8 mouse cellular contexts compared by ENCODE assay signal in genomic region chr10:3996170-3996876, GRCm38 (mm10). TPM values are rescaled to one million over a fixed set of nuclear protein-coding genes. Genes with fewer than 3 reads are reported as not detected.
A peak's percentile ranks its signal among the peaks of the same experiment; 100 is the strongest.
DNase-seq lines count a peak whose midpoint lies in the region; ATAC-seq lines count a peak whose summit lies in the region.

No protein-coding gene starts in this region.

- DNase-seq in A20 (ENCODE audit: low read depth, low spot score) (peak; percentile 72), liver (peak; percentile 83)
- peak; percentile 72 for DNase-seq in adrenal gland, postnatal 10 days
- DNase-seq in embryonic facial prominence, embryonic 11.5 days (ENCODE audit: low spot score), result peak; percentile 84
- peak; percentile 66 for DNase-seq in heart, adult 8-10 months (ENCODE audit: low spot score)
- peak; percentile 85 for DNase-seq in naive thymus-derived CD4-positive, alpha-beta T cell, adult 2 months (ENCODE audit: low read depth)
- peak; percentile 87 for DNase-seq in splenic B cell, adult 2 months (ENCODE audit: low read depth, low spot score)

- 53% methylated on average over 15 of the region's 15 CpGs for WGBS in embryonic facial prominence, embryonic 11.5 days
- 47% methylated on average over 15 of the region's 15 CpGs for WGBS in kidney, embryonic 15.5 days

- H3K36me3 ChIP-seq in embryonic facial prominence, embryonic 11.5 days (replicated peaks; ENCODE audit: control insufficient read depth, insufficient read depth, low read depth, low read length), result no peaks in the 10 kb centered on the region
- peaks cover 26% of the 10 kb centered on the region; the same call in 1 of the 2 replicates for H3K36me3 ChIP-seq in kidney, embryonic 15.5 days
- peaks cover 3% of the 10 kb centered on the region for H3K36me3 ChIP-seq in splenic B cell, adult 2 months (ENCODE audit: control insufficient read depth, insufficient read depth, low read length, poor library complexity, severe bottlenecking)

- no peak overlapping the region for H3K9ac ChIP-seq in embryonic facial prominence, embryonic 11.5 days (replicated peaks; ENCODE audit: low read length)
- no peak overlapping the region for H3K9ac ChIP-seq in kidney, embryonic 15.5 days

- H3K27ac ChIP-seq in embryonic facial prominence, embryonic 11.5 days (replicated peaks; ENCODE audit: low read depth, low read length), result no peak overlapping the region
- peak overlapping the region; percentile 5; the same call in 1 of the 2 replicates for H3K27ac ChIP-seq in kidney, embryonic 15.5 days

- H3K9me3 ChIP-seq in embryonic facial prominence, embryonic 11.5 days (replicated peaks; ENCODE audit: control insufficient read depth, low read length), result no peaks in the 10 kb centered on the region
- no peaks in the 10 kb centered on the region for H3K9me3 ChIP-seq in kidney, embryonic 15.5 days (replicated peaks)

- H3K27me3 ChIP-seq in embryonic facial prominence, embryonic 11.5 days (ENCODE audit: control insufficient read depth, insufficient read depth, low read length), result no peaks in the 10 kb centered on the region
- no peaks in the 10 kb centered on the region for H3K27me3 ChIP-seq in kidney, embryonic 15.5 days
- H3K27me3 ChIP-seq in splenic B cell, adult 2 months (ENCODE audit: control insufficient read depth, insufficient read depth, low read length, poor library complexity, severe bottlenecking), result no peaks in the 10 kb centered on the region

- no peak overlapping the region for H3K4me3 ChIP-seq in embryonic facial prominence, embryonic 11.5 days (ENCODE audit: low read depth, low read length)
- H3K4me3 ChIP-seq in kidney, embryonic 15.5 days (replicated peaks), result no peak overlapping the region

- no peaks in the 10 kb centered on the region for H3K4me1 ChIP-seq in embryonic facial prominence, embryonic 11.5 days (ENCODE audit: control insufficient read depth, insufficient read depth, low read length)
- H3K4me1 ChIP-seq in kidney, embryonic 15.5 days, result 0 out of 2 replicates have a peak, but pooled peaks cover 7% of the 10 kb centered on the region

- no peak overlapping the region for H3K4me2 ChIP-seq in embryonic facial prominence, embryonic 11.5 days (ENCODE audit: low read depth, low read length)
- no peak overlapping the region for H3K4me2 ChIP-seq in kidney, embryonic 15.5 days

- ATAC-seq in embryonic facial prominence, embryonic 11.5 days (replicated peaks; ENCODE audit: insufficient number of reproducible peaks, low FRiP score, low TSS enrichment, low read depth), result peak; percentile 58; the same call in 1 of the 2 replicates
- ATAC-seq in kidney, embryonic 15.5 days (replicated peaks; ENCODE audit: low FRiP score), result peak; percentile 61; the same call in 1 of the 2 replicates

RNA-seq across cellular contexts. Expression of gene Mthfd1l, which starts 23.4 kb away (rescaled TPM):
- total RNA-seq in adrenal gland, postnatal 10 days (2021), result 10 to 100 TPM; 10.4 to 10.5 TPM
- 13.6 and 15.3 TPM in 2 replicates for polyA plus RNA-seq in embryonic facial prominence, embryonic 11.5 days (2014; fragmentation: Nextera tagmentation; extraction: Ambion mirVana)
- 1 to 10 TPM in 2 of 4 experiments, under 1 TPM in 2; 0.72 to 1.9 (median 1.2) TPM for total RNA-seq in heart, adult 8-10 months (2022)
- polyA plus RNA-seq in kidney, embryonic 15.5 days (2015; fragmentation: Nextera tagmentation; extraction: Ambion mirVana), result 17.1 and 18.4 TPM in 2 replicates
